In the genomic region with DNA sequence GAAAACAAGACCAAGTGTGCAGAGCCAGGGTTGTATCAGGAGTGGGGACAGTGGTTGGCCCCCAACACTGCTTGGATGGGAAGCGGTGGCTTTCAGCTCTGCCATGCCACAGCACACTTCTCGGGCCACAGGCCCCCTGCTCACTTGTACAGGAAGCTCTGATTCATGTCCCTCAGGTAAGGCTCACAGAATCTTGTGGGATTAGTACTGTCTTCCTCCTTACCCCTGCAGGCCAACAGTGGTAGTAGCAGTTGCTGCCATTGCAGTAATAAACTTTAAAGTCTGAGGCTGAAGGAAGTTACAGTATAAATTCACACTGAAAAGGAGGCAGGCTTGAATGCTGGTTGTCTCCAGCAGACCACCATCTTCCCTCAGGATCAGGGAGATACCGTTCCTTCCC, we compare ENCODE assay signal across 16 mouse cellular contexts.
DNase-seq lines count a peak whose midpoint lies in the region; ATAC-seq and TF ChIP-seq lines count a peak whose summit lies in the region.
"Had no signal": no experiment of that assay in that cellular context is flagged by ENCODE, and none has a peak within 500 bp of the region (broad histone marks: within the 10 kb centered on the region; RNA-seq: fewer than 3 reads in every experiment).

No protein-coding gene starts in this region.

- H3K27me3 ChIP-seq in hindbrain, postnatal 0 days (ENCODE audit: insufficient read depth, low read length) = no peaks in the 10 kb centered on the region
- no peaks in the 10 kb centered on the region for H3K27me3 ChIP-seq in hindbrain, embryonic 10.5 days (ENCODE audit: insufficient read depth, poor library complexity, severe bottlenecking)
- no peaks in the 10 kb centered on the region for H3K27me3 ChIP-seq in midbrain, embryonic 16.5 days (ENCODE audit: control insufficient read depth, insufficient read depth, low read depth, low read length)
- no peaks in the 10 kb centered on the region for H3K27me3 ChIP-seq in midbrain, embryonic 10.5 days (ENCODE audit: low read depth, poor library complexity, severe bottlenecking)
- H3K27me3 ChIP-seq: forebrain, embryonic 15.5 days; limb, embryonic 12.5 days; liver, embryonic 15.5 days; lung, embryonic 15.5 days; neural tube, embryonic 13.5 days had no signal

- ATAC-seq in hindbrain, postnatal 0 days = 0 out of 2 replicates have a peak, but pooled peaks have one; percentile 15
- 0 out of 2 replicates have a peak, but pooled peaks have one; percentile 14 for ATAC-seq in midbrain, embryonic 16.5 days
- ATAC-seq in megakaryocyte-erythroid progenitor cell, adult 5-6 weeks (replicated peaks; ENCODE audit: low FRiP score, low TSS enrichment, poor library complexity, severe bottlenecking) = 0 out of 2 replicates have a peak, but pooled peaks have one; percentile 28
- ATAC-seq: activated CD4-positive, CD25-positive, alpha-beta regulatory T cell, adult 4 months had no signal

- H3K4me1 ChIP-seq in hindbrain, postnatal 0 days (ENCODE audit: insufficient read depth, low read length) = no peaks in the 10 kb centered on the region
- H3K4me1 ChIP-seq in hindbrain, embryonic 10.5 days (replicated peaks) = 0 out of 2 replicates have a peak, but pooled peaks cover 1% of the 10 kb centered on the region
- no peaks in the 10 kb centered on the region for H3K4me1 ChIP-seq in midbrain, embryonic 16.5 days (ENCODE audit: control insufficient read depth, insufficient read depth, low read length)
- no peaks in the 10 kb centered on the region for H3K4me1 ChIP-seq in midbrain, embryonic 10.5 days
- H3K4me1 ChIP-seq: forebrain, embryonic 15.5 days; liver, embryonic 15.5 days had no signal

- DNase-seq in hindbrain, postnatal 0 days (ENCODE audit: low spot score) = no peak
- DNase-seq in hindbrain, embryonic 10.5 days (ENCODE audit: low spot score) = no peak
- DNase-seq in midbrain, embryonic 10.5 days (ENCODE audit: low spot score) = no peak
- peak; percentile 44 for DNase-seq in ZHBTc4 (ENCODE audit: low read depth, low spot score)
- DNase-seq in cerebellum, adult 11 months = no peak
- DNase-seq in heart, adult 9 months (ENCODE audit: low spot score in 2 of 2) = no peak
- DNase-seq: cerebellum, adult 9-10 months; layer of hippocampus, adult 9-11 months had no signal

- WGBS in hindbrain, postnatal 0 days = 75% methylated on average over 3 of the region's 3 CpGs
- WGBS in hindbrain, embryonic 10.5 days = 83% methylated on average over 3 of the region's 3 CpGs
- WGBS in midbrain, embryonic 16.5 days = 78% methylated on average over 3 of the region's 3 CpGs
- 81% methylated on average over 3 of the region's 3 CpGs for WGBS in midbrain, embryonic 10.5 days

- no peaks in the 10 kb centered on the region for H3K9me3 ChIP-seq in hindbrain, postnatal 0 days (ENCODE audit: low read length)
- H3K9me3 ChIP-seq in hindbrain, embryonic 10.5 days = no peaks in the 10 kb centered on the region
- H3K9me3 ChIP-seq in midbrain, embryonic 16.5 days (replicated peaks; ENCODE audit: control insufficient read depth, low read length, poor library complexity, severe bottlenecking) = no peaks in the 10 kb centered on the region
- no peaks in the 10 kb centered on the region for H3K9me3 ChIP-seq in midbrain, embryonic 10.5 days (replicated peaks)
- H3K9me3 ChIP-seq: forebrain, embryonic 15.5 days; limb, embryonic 12.5 days; liver, embryonic 15.5 days; lung, embryonic 15.5 days; neural tube, embryonic 13.5 days had no signal

- no peak overlapping the region for H3K4me3 ChIP-seq in hindbrain, postnatal 0 days (ENCODE audit: low read length)
- no peak overlapping the region for H3K4me3 ChIP-seq in hindbrain, embryonic 10.5 days
- H3K4me3 ChIP-seq in midbrain, embryonic 16.5 days (ENCODE audit: low read depth, low read length) = no peak overlapping the region
- no peak overlapping the region for H3K4me3 ChIP-seq in midbrain, embryonic 10.5 days
- H3K4me3 ChIP-seq: forebrain, embryonic 15.5 days; limb, embryonic 12.5 days; liver, embryonic 15.5 days; lung, embryonic 15.5 days; neural tube, embryonic 13.5 days had no signal

- no peak overlapping the region for H3K4me2 ChIP-seq in hindbrain, postnatal 0 days (ENCODE audit: low read depth, low read length)
- no peak overlapping the region for H3K4me2 ChIP-seq in midbrain, embryonic 16.5 days (ENCODE audit: low read length)
- H3K4me2 ChIP-seq: forebrain, embryonic 15.5 days; limb, embryonic 12.5 days; liver, embryonic 15.5 days; lung, embryonic 15.5 days; neural tube, embryonic 13.5 days had no signal

- no peaks in the 10 kb centered on the region for H3K36me3 ChIP-seq in hindbrain, postnatal 0 days (ENCODE audit: insufficient read depth, low read length)
- H3K36me3 ChIP-seq in hindbrain, embryonic 10.5 days = no peaks in the 10 kb centered on the region
- H3K36me3 ChIP-seq in midbrain, embryonic 16.5 days (ENCODE audit: control insufficient read depth, insufficient read depth, low read length) = no peaks in the 10 kb centered on the region
- no peaks in the 10 kb centered on the region for H3K36me3 ChIP-seq in midbrain, embryonic 10.5 days
- H3K36me3 ChIP-seq: forebrain, embryonic 15.5 days; limb, embryonic 12.5 days; liver, embryonic 15.5 days; lung, embryonic 15.5 days; neural tube, embryonic 13.5 days had no signal

- no peak overlapping the region for H3K27ac ChIP-seq in hindbrain, postnatal 0 days
- no peak overlapping the region for H3K27ac ChIP-seq in hindbrain, embryonic 10.5 days
- H3K27ac ChIP-seq in midbrain, embryonic 16.5 days (ENCODE audit: low read length) = no peak overlapping the region
- H3K27ac ChIP-seq in midbrain, embryonic 10.5 days (replicated peaks) = no peak overlapping the region
- H3K27ac ChIP-seq: forebrain, embryonic 15.5 days; limb, embryonic 12.5 days; liver, embryonic 15.5 days; lung, embryonic 15.5 days; neural tube, embryonic 13.5 days had no signal

- H3K9ac ChIP-seq in hindbrain, postnatal 0 days (replicated peaks; ENCODE audit: low read length) = no peak overlapping the region
- H3K9ac ChIP-seq in midbrain, embryonic 16.5 days (ENCODE audit: low read depth, low read length) = no peak overlapping the region
- H3K9ac ChIP-seq: forebrain, embryonic 15.5 days; limb, embryonic 12.5 days; liver, embryonic 15.5 days; lung, embryonic 15.5 days; neural tube, embryonic 13.5 days had no signal

- peak; percentile 38 for TF ChIP-seq CTCF in hindbrain, postnatal 0 days (IDR thresholded peaks at IDR 0.05; ENCODE audit: low read depth)
